Mouse (Mus musculus) hindbrain, embryonic 11.5 days (tissue): Measurements from ENCODE around the gene Brsk2. TPM values are rescaled to one million over a fixed set of nuclear protein-coding genes. Genes with fewer than 3 reads are reported as not detected.

ENCODE experiments used
- polyA plus RNA-seq: library from polyadenylated mRNA; unstranded; fragments of >200 nt; fragmentation: Nextera tagmentation; extraction: Ambion mirVana; gene quantifications from 2 replicates; pipeline ENCODE4 v1.2.1, GENCODE M21; 2014

Brsk2 gene
- polyA plus RNA-seq, 1 experiment from 2014 or later: 15.6 TPM

Other genes starting within 250 kb of the Brsk2 start
- gene Muc5ac, start 160.8 kb upstream of the Brsk2 start, polyA plus RNA-seq: not detected in 2 replicates
- 0.03 and 0.05 TPM in 2 replicates for gene Muc5b, start 110.7 kb upstream of the Brsk2 start, polyA plus RNA-seq
- 53.5 and 65.8 TPM in 2 replicates for gene Tollip, start 31.2 kb upstream of the Brsk2 start, polyA plus RNA-seq
- gene Mob2, start 111.3 kb downstream of the Brsk2 start, polyA plus RNA-seq: 53.3 and 59.8 TPM in 2 replicates
- gene Dusp8, start 146.1 kb downstream of the Brsk2 start, polyA plus RNA-seq: 19.1 and 20.9 TPM in 2 replicates
- not detected in 2 replicates for gene Gm45618, start 171.0 kb downstream of the Brsk2 start, polyA plus RNA-seq
- gene Gm39115, start 186.3 kb downstream of the Brsk2 start, polyA plus RNA-seq: not detected in 2 replicates
- not detected in 2 replicates for gene Gm45337, start 194.9 kb downstream of the Brsk2 start, polyA plus RNA-seq
- gene Gm29735, start 207.4 kb downstream of the Brsk2 start, polyA plus RNA-seq: not detected in 2 replicates
- not detected in 2 replicates for gene Gm4553, start 216.0 kb downstream of the Brsk2 start, polyA plus RNA-seq
- gene Krtap5-2, start 226.3 kb downstream of the Brsk2 start, polyA plus RNA-seq: not detected in 2 replicates
- not detected in 2 replicates for gene Gm10153, start 240.6 kb downstream of the Brsk2 start, polyA plus RNA-seq